Mouse (Mus musculus) CH12F3 (cell line): Measurements from ENCODE around the gene Msh5.
"Not testable (repeated sequence)": the region's sequence is repeated elsewhere in the genome, so short reads cannot be mapped to it uniquely, and the experiment has no call there.

Source experiments
- in situ Hi-C: fragments of 300-500 bp; cut with MboI; formaldehyde crosslinking; loops from 2 replicates; pipeline ENCODE4 v1.14.3; 2020; ENCODE audit warnings: low sequenced_read_pairs

Gene Msh5

DNA sequence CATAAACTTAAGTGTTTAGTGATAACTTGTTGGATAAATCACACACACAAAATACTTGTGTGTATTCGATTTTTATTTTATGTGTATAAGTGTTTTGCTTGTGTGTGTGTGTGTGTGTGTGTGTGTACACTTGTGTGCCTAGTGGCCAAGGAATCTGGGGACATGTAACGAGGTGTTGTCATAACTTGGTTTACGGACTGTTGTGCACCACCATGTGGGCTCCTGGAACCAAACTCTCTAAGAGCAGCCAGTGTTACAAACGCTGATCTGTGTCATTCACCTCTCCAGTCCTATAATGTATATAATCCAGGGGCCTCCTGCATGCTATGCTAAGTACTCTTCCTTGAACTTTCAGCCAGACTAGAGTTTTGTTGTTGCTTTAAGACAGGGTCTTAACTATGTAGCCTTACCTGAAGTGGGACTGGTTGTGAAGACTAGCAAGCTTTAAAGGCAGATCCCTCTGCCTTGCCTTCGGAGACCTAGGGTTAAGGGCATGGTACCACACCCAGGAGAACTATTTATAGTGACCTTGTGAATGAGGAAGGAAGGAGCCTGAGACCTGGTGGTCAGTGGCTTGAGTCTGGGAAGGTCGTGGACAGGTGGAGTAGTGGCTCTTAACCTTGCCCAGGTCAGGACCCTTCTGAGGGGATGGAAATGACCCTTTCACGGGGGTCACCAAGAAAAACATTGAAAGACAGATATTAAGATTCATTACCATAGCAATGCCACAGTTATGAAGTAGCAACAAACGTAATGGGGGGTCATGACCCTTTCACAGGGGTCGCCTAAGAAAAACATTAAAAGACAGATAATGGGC is 43.3 kb downstream of the Msh5 start:
- in situ Hi-C loops, result no loop called here

DNA sequence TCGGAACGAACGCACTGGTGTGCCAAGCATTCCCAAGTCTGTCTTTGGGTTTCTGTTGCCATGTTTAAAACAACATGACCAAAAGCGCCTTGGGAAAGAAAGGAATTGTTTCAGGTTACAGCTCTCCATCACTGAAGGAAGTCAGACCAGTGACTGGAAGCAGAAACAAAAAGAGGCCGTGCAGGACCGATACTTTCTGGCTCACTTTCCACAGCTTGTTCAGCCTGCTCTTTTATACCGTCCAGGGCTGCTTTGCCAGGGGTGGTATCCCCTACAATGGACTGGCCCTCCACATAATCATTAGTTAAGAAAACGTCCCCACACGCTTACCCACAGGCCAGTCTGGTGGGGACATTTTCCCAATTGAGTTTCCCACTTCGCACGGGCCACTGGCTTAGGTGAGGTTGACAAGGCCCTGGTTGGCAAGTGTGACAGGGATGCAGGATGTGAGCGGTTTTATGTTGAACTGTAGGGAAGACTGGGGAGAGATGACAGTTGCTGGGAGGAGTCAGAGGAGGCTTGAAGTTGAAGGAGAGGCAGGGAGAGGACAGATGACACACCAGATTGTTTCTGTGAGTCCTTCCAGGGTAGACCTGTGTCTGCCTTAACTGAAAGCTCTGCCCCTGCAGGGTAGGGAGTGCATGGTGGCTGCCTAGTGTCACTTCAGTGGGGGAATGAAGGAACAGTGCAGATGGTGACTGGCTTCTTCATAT is 44.2 kb downstream of the Msh5 start:
- in situ Hi-C loops, result no loop called here

DNA sequence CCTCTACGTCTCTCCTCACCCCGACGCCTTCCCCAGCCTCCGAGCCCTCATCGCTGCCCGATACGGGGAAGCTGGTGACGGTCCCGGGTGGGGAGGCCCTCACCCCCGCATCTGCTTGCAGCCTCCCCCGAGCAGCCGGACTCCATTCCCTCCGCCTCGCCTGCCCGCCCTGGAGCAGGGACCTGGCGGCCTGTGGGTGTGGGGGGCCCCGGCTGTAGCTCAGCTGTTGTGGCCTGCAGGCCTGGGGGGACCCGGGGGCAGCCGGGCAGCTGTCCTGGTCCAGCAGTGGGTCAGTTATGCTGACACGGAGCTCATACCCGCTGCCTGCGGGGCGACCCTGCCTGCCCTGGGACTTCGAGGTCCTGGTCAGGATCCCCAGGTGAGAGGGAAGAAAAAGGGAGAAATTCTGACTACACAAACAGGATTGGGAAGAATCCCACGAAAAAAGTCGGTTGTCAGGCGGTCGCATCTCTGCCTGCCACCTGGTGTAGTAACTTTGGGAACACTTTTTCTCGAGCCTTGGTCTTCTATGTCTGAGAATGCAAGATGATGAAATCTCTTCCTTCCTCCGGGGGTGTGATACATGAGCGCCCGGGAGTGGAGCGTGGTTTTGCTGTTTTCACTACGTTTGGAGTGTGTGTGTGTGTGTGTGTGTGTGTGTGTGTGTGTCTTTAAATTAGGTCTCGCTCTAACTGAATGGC is 44.9 kb downstream of the Msh5 start:
- in situ Hi-C loops, result no loop called here

DNA sequence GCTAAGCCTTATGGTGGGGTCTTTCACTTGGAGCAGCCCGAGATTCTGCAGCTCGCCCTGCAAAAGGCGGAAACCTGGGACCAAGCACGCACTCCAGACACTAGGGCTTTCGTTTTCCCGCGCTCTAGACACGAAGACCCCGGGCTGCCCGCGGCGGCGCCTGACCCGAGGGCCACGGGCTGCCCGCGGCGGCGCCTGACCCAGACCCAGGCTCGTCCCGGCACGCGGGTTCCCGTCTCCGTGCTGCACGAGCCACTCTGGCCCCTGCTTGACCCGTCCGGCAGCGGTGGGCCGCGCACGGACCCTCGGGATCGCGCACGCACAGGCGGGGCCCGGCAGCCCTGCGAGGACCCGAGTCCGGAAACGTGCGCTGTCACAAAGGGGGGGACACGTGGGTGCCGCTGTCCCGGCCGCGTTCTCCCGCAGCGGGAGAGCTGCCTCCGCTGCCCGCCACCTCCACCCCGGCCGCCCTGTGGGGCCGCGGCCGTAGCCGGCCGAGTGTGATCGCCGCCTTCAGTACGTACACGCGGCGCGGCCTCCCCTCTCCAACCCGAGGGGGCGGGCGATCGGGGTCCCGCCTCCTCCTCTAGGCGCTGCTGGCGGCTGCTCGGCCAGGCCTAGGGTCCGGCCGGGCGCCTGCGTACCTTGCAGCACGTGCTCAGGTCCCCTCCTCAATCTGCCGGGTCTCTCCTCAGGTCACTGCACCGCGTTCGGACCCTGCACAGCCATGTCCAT is 45.7 kb downstream of the Msh5 start, which contains the start of gene Vars:
Gene Vars (plus strand): TSS at position 271 of the 735 bp plus-strand sequence.
- in situ Hi-C loops, result no loop called here

DNA sequence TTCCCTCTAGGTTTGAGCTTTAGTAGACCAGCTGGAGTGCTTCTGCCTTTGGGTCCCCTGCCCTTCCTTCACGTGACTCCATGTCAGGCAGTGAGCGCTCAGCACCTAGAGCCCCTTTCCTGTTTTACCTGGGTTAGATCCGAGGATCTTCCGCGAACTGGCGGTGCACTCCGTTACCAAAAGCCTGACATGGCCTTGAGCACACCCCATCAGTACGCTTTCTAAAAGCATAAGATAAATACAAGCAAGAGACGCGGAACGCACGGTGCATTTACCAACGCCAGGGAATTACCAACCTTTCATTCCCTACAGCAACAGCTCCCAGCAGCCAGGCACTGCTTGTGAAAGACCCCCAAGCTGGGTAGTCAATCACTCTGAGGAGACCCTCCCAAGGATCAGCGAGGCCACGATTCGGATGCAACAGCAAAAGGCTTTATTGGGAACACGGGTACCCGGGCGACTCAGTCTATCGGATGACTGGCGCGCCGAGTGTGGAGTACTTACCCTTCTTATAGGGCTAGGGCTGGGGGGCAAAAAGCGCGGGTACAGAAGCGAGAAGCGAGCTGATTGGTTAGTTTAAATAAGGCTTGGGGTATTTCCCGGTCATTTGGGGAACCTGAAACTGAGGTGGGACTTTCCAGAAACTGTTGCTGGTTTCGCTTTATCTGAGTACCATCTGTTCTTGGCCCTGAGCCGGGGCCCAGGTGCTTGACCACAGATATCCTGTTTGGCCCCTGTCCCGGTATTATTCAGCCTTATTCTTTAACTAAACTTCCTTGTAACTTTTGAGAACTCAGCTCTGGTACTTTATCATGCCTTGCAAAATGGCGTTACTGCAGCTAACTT is 46.5 kb downstream of the Msh5 start:
- in situ Hi-C loops, result not testable (repeated sequence)

DNA sequence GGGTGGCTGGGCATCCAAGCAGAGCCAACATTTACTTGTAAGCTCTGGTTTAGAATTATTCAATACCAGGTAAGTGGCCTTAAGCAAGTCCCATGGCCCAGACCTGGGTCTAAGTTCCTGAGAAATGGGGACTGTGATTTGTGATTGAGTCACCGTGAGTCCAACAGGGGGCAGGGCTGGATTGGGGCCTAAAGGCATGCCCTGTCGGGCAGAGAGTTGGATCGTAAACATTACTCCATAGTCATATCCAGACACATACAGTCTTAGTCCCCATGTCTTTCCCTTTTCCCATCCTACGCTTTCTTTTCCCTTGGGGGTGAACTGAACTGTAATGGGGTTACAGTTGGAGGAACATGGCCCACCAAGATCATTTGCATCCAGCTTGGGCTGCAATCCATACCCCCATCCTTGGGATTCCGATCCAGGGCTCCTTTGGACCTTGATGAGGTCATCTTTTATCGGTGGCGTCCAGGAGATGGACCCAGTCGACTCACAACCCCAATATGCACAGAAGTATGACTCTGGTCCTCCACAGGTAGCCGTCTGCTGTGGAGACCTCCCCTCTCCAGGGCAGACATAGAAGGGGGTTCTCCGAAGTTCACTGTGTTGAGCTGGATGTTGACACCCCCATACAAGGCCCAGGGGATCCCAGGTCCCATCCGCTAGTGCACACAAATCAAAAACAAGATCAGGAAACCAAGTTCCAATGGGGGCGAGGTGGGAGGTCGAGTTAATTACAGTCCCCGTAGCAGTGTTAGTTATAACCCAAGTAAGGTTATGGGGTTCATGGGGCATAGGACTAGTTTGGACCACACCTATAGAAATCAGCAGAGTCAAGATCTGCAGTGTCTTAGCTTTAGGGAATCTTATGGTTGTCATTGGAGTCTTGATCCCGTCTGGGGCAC is 47.8 kb downstream of the Msh5 start:
- in situ Hi-C loops, result no loop called here

DNA sequence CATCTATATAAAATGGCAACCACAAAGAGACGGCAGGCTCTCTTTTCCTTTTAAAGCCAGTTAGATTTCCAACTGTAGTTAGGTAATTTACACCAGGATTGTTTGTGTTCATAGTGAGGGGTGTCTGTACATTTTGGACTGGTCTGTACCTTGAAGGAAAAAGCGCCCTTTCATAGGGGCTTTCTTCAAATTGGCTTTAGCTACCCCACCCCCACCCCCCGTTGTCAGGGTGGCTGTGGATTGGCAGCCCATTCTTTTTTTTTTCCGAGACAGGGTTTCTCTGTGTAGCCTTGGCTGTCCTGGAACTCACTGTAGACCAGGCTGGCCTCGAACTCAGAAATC is 49.4 kb downstream of the Msh5 start:
- in situ Hi-C loops, result no loop called here

DNA sequence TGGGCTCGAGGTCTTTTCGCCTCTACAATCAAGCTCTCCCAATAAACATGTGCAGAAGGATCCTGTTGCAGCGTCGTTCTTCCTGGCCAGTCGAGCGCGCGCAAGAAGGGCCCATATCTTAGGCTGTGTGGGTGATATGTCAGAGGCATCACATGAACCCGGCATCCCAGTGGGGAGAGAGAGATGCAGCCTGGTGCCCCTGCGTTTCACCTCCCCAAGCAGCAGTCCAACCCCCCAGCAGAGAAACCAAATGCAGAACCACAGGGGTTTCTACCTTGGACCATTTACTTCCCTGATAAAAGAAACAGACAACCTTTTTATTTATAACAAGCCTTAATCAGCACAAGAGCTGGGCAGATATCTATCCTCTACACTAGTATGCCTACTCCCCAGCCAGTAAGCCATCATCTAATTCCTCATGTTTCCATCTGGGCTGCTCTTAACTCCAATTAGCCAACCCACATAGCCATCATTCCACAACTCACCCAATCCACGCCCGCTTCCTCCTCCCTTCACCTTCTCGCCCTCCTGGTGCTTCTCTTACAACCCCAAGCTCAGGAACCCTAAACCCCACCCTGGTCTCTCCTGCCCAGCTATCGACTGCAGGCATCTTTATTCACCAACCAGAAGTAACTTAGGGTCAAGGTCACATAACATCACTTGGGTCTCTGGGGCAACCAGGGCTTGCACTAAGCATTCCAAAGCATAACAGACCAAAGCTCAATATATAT is 50.0 kb downstream of the Msh5 start:
- in situ Hi-C loops, result no loop called here

DNA sequence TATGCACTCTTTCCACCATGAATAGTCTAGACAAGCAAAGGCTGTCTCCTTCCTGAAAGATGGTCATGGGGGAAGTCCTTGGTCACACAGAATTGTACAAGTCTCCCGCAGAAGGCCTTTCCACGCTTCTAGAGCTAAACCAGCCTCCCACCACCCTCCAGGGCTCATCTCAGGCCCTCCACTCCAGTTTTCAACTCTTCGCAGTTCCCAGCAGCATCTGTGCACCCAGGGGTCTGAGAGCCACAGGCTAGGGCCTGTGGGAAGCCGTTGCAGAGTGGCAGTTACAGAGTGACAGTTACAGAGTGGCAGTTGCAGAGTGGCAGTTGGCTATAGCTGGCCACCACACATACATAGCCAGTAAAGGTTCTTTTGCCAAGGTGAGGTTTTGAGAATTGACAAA is 50.6 kb downstream of the Msh5 start:
- in situ Hi-C loops, result not testable (repeated sequence)

DNA sequence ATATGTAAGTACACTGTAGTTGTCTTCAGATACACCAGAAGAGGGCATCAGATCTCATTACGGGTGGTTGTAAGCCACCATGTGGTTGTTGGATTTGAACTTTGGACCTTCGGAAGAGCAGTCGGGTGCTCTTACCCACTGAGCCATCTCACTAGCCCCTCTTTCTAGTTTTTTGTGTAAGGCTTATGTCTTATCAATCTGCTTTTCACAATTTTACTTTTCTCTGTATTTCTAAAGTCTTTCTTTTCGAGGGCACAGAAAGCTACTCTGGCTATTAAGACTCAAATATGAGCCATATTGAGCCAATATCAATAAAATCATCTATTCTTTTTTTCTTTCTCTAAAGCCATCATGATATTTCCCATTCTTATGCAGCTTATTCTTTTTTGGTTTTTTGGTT is 51.4 kb downstream of the Msh5 start:
- in situ Hi-C loops, result not testable (repeated sequence)

DNA sequence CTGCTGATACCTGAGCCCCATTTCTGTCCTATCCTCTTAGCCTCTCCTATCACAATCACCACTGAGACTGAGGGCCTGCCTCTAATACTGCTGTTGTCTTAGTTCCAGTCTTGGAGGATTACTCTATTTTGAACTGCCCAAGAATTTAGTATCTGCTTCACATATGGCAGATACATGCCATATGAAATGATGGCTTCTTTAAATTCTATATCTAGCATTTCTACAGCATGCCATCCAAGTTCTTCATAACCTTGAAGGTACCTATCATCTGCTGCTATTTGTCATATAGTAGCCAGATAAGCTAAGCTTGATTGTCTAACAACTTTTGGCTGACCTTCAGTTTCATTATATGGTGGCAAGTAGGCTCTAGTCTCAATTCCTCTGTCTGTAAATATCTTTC is 51.8 kb downstream of the Msh5 start:
- in situ Hi-C loops, result no loop called here

DNA sequence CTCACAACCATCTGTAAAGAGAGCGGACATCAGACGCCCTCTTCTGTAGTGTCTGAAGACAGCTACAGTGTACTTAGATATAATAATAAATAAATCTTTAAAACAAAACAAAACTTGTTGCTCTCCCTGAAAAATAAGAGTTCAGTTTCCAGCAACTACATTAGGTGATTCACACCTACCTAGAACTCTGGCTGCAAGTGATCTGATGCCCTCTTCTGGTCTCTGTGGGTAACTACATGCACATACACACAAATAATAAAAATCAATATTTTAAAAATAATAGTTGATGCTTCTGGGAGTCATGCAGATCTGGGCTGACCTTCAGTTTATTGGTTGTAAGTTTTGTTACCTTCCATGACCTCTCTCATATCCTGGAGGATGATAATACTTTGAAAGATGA is 62.3 kb downstream of the Msh5 start:
- in situ Hi-C loops, result no loop called here

DNA sequence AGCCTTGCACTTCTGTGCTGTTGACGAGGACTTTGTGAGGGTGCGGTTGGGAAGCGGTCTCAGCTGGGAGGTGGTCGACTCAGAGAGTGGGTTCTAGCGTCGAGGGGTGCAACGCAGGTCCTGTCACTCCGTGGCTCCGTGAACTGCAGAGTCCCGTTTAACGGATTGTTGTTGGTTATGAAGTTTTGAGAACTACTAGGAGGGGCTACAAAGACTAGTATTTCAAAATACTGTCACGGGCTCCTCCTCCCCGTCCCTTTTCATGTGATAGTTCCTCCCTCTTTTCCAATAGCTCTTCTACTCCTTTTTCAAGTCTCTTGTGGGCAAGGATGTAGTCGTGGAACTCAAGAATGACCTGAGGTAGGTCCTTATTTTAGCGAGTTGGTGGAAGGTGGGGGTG is 64.2 kb downstream of the Msh5 start:
- in situ Hi-C loops, result no loop called here

DNA sequence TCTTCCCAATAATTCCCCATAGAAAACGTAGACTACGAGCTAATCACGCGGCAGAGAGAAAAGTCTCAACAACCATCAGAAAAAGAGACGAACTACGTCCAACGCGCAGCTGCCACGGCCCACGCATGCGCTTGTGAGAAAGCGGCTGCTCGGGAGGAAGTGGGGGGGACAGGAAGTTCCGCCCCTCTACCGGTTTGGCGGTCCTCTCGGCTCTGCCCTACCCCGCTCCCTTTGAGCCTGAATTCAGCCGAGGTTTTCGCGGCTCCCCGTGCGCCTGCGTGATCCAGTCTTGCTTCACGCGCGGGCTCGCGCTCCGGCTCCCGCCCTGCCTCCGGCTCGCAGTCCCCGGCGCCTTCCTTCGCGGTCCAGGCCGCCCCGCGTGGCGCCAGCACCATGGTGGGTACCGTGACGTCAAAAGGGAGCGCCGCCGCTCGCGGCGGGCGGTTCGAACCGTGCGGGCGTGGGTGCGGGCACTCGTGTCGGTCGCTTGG is 64.8 kb downstream of the Msh5 start, which contains the start of gene Lsm2:
Gene Lsm2 (plus strand): TSS at position 173 of the 491 bp plus-strand sequence.
- in situ Hi-C loops, result no loop called here

DNA sequence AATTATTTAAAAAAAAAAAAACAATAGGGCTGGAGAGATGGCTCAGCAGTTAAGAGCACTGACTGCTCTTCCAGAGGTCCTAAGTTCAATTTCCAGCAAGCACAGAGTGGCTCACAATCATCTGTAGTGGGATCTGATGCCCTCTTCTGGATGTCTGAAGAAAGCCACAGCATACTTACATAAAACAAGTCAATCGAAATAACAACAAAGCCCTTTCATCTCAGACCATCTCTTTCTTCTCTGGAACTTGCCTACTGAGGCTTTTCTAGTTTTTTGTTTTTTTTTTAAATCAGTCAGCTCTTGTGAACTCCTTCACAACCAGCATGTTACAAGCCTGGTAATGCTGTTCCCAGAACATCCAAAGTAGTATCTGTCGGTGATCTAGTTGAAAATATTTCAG is 65.9 kb downstream of the Msh5 start:
- in situ Hi-C loops, result no loop called here

DNA sequence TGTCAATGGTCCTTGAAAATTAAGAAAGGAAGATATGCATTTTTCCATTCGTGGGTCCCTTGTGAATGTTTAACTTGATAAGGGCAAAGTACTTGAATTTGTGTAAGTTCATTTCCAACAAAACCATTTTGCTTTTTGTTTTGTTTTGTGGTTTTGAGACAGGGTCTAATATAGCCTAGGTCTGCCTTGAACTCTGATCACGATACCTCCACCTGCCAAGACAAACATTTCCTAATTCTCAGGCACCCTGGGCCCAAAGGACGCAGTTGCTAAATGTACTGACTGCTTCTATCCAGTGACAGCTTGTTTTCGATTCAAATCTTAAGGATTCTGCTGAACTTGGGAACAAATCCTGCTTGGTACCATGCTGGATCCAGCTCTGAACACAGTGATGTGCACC is 66.9 kb downstream of the Msh5 start:
- in situ Hi-C loops, result no loop called here
